Mouse (Mus musculus): ENCODE data around the gene Sla2.
"Not testable (repeated sequence)": the region's sequence is repeated elsewhere in the genome, so short reads cannot be mapped to it uniquely, and the experiment has no call there.

Sla2 gene

DNA sequence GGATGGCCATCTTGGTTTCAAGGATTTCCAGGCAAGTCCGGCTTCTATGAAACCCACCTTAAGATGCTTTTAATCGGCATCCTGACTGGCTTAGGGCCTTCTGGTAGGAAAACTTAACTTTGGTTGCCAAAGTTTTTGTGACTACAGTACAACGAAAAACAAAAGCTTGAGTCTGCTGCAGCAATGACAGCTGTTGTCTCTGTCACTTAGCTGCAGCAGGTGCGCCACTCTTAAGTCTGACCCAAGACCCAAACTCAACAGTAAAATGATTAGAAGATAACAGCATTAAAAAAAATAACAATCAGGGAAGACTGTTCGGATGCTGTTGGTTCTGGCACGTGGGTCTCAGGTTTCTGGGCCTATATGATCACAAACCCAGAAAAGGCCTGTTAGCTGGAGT, 48.2 kb downstream of the Sla2 start:
- DNase-seq: no peak

DNA sequence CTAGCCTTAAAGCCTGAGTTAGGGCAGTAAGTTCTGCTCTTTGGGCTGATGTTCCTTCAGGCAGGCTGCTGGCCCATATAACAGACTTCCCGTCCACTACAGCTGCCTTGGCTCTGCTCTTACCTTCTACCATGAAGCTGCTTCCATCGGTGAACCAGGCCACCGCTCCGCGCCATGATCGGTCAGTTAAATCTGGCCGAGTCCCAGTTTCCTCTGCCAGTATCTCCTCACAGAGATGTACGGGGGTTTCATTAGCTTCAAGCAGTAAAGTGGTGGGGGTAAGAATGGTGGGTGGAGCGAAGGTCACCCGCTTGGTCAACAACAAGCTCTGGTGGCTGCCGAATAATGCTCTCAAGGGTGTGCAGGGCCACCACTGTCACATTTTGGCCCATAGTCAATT, 52.7 kb downstream of the Sla2 start:
- no peak for DNase-seq

DNA sequence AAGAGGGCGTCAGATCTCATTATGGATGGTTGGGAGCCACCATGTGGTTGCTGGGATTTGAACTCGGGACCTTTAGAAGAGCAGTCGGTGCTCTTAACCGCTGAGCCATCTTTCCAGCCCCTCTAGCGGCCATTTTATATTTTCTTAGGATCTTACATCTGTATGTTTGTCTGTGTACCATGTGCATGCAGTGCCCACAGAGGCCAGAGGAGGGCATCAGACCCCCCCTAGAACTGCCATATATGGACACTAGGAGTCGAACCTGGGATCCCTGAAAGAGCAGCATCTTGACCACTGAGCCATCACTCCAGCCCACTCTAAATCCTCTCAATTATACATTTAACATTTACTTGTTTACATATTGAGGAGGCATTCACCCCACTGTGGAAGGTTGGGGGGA, 61.9 kb downstream of the Sla2 start:
- DNase-seq: not testable (repeated sequence)

Data from cerebellum, adult 11-12 months (tissue).